Mouse (Mus musculus): ENCODE data around the gene Cep68.

The Cep68 gene

DNA sequence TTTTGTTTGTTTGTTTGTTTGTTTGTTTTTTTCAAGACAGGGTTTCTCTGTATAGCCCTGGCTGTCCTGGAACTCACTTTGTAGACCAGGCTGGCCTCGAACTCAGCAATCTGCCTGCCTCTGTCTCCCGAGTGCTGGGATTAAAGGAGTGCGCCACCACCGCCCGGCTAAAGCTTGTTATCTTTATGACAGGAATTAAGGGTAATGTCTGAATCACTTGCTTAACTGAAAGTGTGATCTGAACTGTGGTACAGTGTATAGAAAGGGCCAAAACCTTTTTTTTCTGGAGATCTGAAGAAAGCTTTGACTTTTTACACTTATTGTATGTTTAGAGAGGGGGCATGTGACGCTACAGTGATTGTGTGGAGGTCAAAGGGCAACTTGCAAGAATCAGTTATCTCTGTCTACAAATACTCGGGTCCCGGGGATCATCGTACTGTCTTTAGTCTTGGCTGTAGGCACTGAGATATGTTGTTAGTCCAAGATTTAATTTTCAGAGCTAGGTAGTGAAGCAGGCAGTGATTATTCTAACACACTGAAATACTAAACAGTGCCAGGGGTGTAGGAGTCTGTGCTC lies 44.3 kb downstream of the Cep68 start:
- no peak for DNase-seq (ENCODE audit: low spot score)

DNA sequence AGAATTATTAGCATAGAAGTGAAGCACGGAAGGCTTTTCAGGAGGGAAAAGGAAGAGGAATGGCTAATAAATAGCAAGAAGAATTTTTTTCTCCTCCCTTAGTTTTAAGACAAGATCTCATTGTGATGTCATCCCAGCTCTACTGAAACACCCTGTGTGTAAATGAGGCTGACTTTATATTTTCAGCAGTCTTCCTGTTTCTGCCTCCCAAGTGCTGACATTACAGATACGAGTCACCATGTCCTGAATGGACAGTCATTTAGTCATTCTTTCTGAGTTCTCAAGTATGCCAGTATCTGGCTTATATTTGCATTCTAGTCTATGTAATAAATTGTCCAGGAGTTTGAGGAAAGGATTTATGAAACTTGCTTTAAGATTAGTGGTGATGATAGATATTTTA lies 44.9 kb downstream of the Cep68 start:
- DNase-seq (ENCODE audit: low spot score) = no peak

GRCm38 (mm10) chr11:20202299-20203011 lies 46.8 kb downstream of the Cep68 start:
- no peak for DNase-seq (ENCODE audit: low spot score)

- DNase-seq (ENCODE audit: low spot score) = peak; percentile 78
Measured at GRCm38 (mm10) chr11:20201661-20202101, 47.5 kb downstream of the Cep68 start.

GRCm38 (mm10) chr11:20200713-20201575 lies 48.3 kb downstream of the Cep68 start, which contains the start of gene Rab1a:
Gene Rab1a, plus strand, starts transcription at chr11:20201432.
- peak; percentile 100 for DNase-seq (ENCODE audit: low spot score)

DNA sequence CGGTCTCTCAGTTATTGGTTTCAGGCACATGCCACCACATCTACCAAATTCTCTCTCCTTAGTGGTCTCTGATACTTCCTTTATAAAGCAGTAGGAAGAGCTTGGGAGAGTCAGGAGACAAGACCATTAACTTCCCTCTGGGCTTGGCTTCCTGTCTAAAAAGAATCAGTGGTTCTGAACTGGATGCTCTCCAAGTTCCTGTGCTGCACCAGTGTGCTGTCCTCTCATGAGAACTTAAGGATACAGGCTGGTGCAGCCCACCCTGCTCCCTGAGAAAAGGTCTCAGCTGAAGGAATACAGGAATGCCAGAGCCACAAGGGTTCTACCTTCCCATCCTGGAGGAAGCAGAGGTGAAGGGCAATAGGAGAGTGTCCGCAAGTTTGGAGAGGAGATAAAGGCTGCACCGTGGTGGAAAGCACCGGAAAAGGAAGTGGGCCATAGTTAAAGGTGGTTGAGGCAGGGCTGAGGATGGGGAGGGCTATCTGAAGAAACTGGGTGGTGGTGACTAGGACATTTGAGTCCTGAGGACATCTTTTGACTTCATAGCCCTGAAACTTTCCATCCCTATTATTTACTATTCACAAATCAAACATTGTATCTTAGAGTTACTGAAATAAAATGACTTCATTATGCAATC lies 56.0 kb downstream of the Cep68 start:
- DNase-seq (ENCODE audit: low spot score) = no peak

DNA sequence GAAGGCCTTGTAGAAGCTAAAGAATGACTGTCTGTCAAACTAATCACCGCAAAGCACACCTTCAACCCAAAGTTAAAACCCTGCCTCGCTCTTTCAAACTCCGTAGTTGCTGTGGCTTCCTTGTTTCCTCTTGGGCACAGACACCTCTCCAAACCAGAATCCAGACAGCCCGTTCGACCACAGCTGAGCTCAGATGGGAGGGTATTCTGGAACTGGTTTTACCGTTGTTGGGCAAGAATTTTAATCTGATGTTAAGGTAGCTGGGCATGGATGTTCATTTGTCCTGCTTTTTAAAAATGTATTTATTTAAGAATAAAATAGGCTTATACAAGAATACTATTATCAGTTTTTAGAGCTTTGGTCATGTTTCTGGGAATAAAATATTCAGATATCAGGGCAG lies 62.0 kb downstream of the Cep68 start:
- DNase-seq (ENCODE audit: low spot score) = no peak

Data from testis, postnatal 10 days (tissue).